Comparison of ENCODE assay signal across 9 mouse cellular contexts in genomic region chr15:77013753-77014241, GRCm38 (mm10). TPM values are rescaled to one million over a fixed set of nuclear protein-coding genes. Genes with fewer than 3 reads are reported as not detected.
DNase-seq lines count a peak whose midpoint lies in the region; ATAC-seq and TF ChIP-seq lines count a peak whose summit lies in the region.
"Had no signal": no experiment of that assay in that cellular context is flagged by ENCODE, and none has a peak within 500 bp of the region (broad histone marks: within the 10 kb centered on the region; RNA-seq: fewer than 3 reads in every experiment).

No protein-coding gene starts in this region.

- TF ChIP-seq EP300 in ES-Bruce4 (IDR thresholded peaks at IDR 0.05; ENCODE audit: insufficient read depth, low read depth, low read length), result no peak

- H3K36me3 ChIP-seq in ES-Bruce4 (ENCODE audit: control insufficient read depth, insufficient read depth, low read length, poor library complexity, severe bottlenecking), result no peaks in the 10 kb centered on the region
- H3K36me3 ChIP-seq in heart, embryonic 13.5 days, result peaks cover 21% of the 10 kb centered on the region
- no peaks in the 10 kb centered on the region for H3K36me3 ChIP-seq in kidney, postnatal 0 days (ENCODE audit: insufficient read depth, low read length)
- H3K36me3 ChIP-seq in midbrain, postnatal 0 days (ENCODE audit: insufficient read depth, low read length), result no peaks in the 10 kb centered on the region
- H3K36me3 ChIP-seq: liver, embryonic 15.5 days had no signal

- TF ChIP-seq CTCF in ES-Bruce4 (IDR thresholded peaks at IDR 0.05; ENCODE audit: low read depth, low read length), result no peak
- TF ChIP-seq CTCF in kidney, postnatal 0 days (IDR thresholded peaks at IDR 0.05; ENCODE audit: low read depth), result no peak
- no peak for TF ChIP-seq CTCF in midbrain, postnatal 0 days (IDR thresholded peaks at IDR 0.05)

- no peak for TF ChIP-seq POLR2A in ES-Bruce4 (IDR thresholded peaks at IDR 0.05; ENCODE audit: insufficient read depth, low read length)

- H3K4me2 ChIP-seq in heart, embryonic 13.5 days, result peak overlapping the region; percentile 63
- H3K4me2 ChIP-seq in kidney, postnatal 0 days (ENCODE audit: low read length), result peak overlapping the region; percentile 30
- no peak overlapping the region for H3K4me2 ChIP-seq in midbrain, postnatal 0 days (ENCODE audit: low read depth, low read length, poor library complexity, severe bottlenecking)
- H3K4me2 ChIP-seq: liver, embryonic 15.5 days had no signal

- H3K27ac ChIP-seq in ES-Bruce4 (ENCODE audit: insufficient read depth, low read length), result no peak overlapping the region
- peak overlapping the region; percentile 100 for H3K27ac ChIP-seq in heart, embryonic 13.5 days (replicated peaks)
- no peak overlapping the region for H3K27ac ChIP-seq in kidney, postnatal 0 days
- H3K27ac ChIP-seq in midbrain, postnatal 0 days (ENCODE audit: low read depth, low read length), result peak overlapping the region; percentile 74
- H3K27ac ChIP-seq: liver, embryonic 15.5 days had no signal

- no peaks in the 10 kb centered on the region for H3K4me1 ChIP-seq in ES-Bruce4 (ENCODE audit: control insufficient read depth, insufficient read depth, low read length)
- peaks cover 78% of the 10 kb centered on the region for H3K4me1 ChIP-seq in heart, embryonic 13.5 days
- peaks cover 9% of the 10 kb centered on the region; the same call in 1 of the 2 replicates for H3K4me1 ChIP-seq in kidney, postnatal 0 days (replicated peaks; ENCODE audit: insufficient read depth, low read length)
- peaks cover 12% of the 10 kb centered on the region for H3K4me1 ChIP-seq in midbrain, postnatal 0 days (ENCODE audit: insufficient read depth, low read length)
- H3K4me1 ChIP-seq: liver, embryonic 15.5 days had no signal

- H3K4me3 ChIP-seq in ES-Bruce4 (ENCODE audit: low read depth, low read length), result peak overlapping the region; percentile 4; the same call in 1 of the 2 replicates
- H3K4me3 ChIP-seq in heart, embryonic 13.5 days, result peak overlapping the region; percentile 44
- no peak overlapping the region for H3K4me3 ChIP-seq in kidney, postnatal 0 days (replicated peaks; ENCODE audit: low read depth, low read length)
- no peak overlapping the region for H3K4me3 ChIP-seq in midbrain, postnatal 0 days (ENCODE audit: low read depth, low read length)
- H3K4me3 ChIP-seq: liver, embryonic 15.5 days had no signal

- no peaks in the 10 kb centered on the region for H3K9me3 ChIP-seq in ES-Bruce4 (replicated peaks; ENCODE audit: control insufficient read depth, insufficient read depth, low read length, poor library complexity, severe bottlenecking)
- no peaks in the 10 kb centered on the region for H3K9me3 ChIP-seq in heart, embryonic 13.5 days
- H3K9me3 ChIP-seq in kidney, postnatal 0 days (replicated peaks; ENCODE audit: low read length), result no peaks in the 10 kb centered on the region
- H3K9me3 ChIP-seq in midbrain, postnatal 0 days (ENCODE audit: low read length), result no peaks in the 10 kb centered on the region
- H3K9me3 ChIP-seq: liver, embryonic 15.5 days had no signal

- peak; percentile 71 for ATAC-seq in heart, embryonic 13.5 days (ENCODE audit: extremely low read depth, insufficient number of reproducible peaks, low FRiP score, low TSS enrichment)
- ATAC-seq in kidney, postnatal 0 days (replicated peaks; ENCODE audit: low FRiP score, low read depth), result peak; percentile 24; the same call in 1 of the 2 replicates
- ATAC-seq in midbrain, postnatal 0 days (ENCODE audit: low FRiP score), result peak; percentile 73
- ATAC-seq in CD4-positive, CD25-positive, alpha-beta regulatory T cell, adult 4 months, result no peak

- H3K27me3 ChIP-seq in ES-Bruce4 (ENCODE audit: control insufficient read depth, insufficient read depth, low read length, poor library complexity, severe bottlenecking), result no peaks in the 10 kb centered on the region
- H3K27me3 ChIP-seq in heart, embryonic 13.5 days (replicated peaks), result no peaks in the 10 kb centered on the region
- H3K27me3 ChIP-seq in kidney, postnatal 0 days (ENCODE audit: insufficient read depth, low read length), result no peaks in the 10 kb centered on the region
- no peaks in the 10 kb centered on the region for H3K27me3 ChIP-seq in midbrain, postnatal 0 days (ENCODE audit: insufficient read depth, low read length)
- H3K27me3 ChIP-seq: liver, embryonic 15.5 days had no signal

- DNase-seq in brain, embryonic 18.5 days (ENCODE audit: low read depth, low spot score), result peak; percentile 46
- peak; percentile 72 for DNase-seq in kidney, postnatal 0 days (ENCODE audit: low spot score)
- DNase-seq in midbrain, postnatal 0 days (ENCODE audit: low spot score), result peak; percentile 71
- no peak for DNase-seq in ovary, adult 18-20 months (ENCODE audit: low spot score)
- no peak for DNase-seq in thymus, postnatal 0 days (ENCODE audit: low spot score)

- WGBS in heart, embryonic 13.5 days, result 7% methylated on average over 15 of the region's 15 CpGs
- 3% methylated on average over 15 of the region's 15 CpGs for WGBS in kidney, postnatal 0 days
- 15% methylated on average over 15 of the region's 15 CpGs for WGBS in midbrain, postnatal 0 days

- peak overlapping the region; percentile 30; the same call in 1 of the 2 replicates for H3K9ac ChIP-seq in ES-Bruce4 (ENCODE audit: low read depth, poor library complexity, severe bottlenecking)
- peak overlapping the region; percentile 82 for H3K9ac ChIP-seq in heart, embryonic 13.5 days
- H3K9ac ChIP-seq in kidney, postnatal 0 days (ENCODE audit: low read depth, low read length), result no peak overlapping the region
- H3K9ac ChIP-seq in midbrain, postnatal 0 days (replicated peaks; ENCODE audit: low read length, poor library complexity, severe bottlenecking), result 0 out of 2 replicates have a peak overlapping the region, but pooled peaks have one; percentile 36
- H3K9ac ChIP-seq: liver, embryonic 15.5 days had no signal

RNA-seq across cellular contexts. Expression of gene Apol6, which starts 30.7 kb away (rescaled TPM):
- polyA plus RNA-seq in ES-Bruce4 (2011; ENCODE audit: insufficient read depth, insufficient read length, low read depth, missing spikeins), result not detected in 2 replicates
- 0.06 and 0.15 TPM in 2 replicates for polyA plus RNA-seq in heart, embryonic 13.5 days (2015; fragmentation: Nextera tagmentation; extraction: Ambion mirVana)
- polyA plus RNA-seq in kidney, postnatal 0 days (2015; fragmentation: Nextera tagmentation; extraction: Ambion mirVana), result 0.08 TPM in 1 of 2 replicates, not detected in the other
- total RNA-seq in midbrain, postnatal 0 days (2014; rRNA removed), result 0.14 and 0.16 TPM in 2 replicates
- polyA plus RNA-seq in midbrain, postnatal 0 days (2015; fragmentation: Nextera tagmentation; extraction: Ambion mirVana), result 0.15 and 0.16 TPM in 2 replicates
- polyA plus RNA-seq in thymus, postnatal 0 days (2015; fragmentation: Nextera tagmentation; extraction: Ambion mirVana), result not detected in 2 replicates
- polyA plus RNA-seq in CD4-positive, CD25-positive, alpha-beta regulatory T cell, adult 4 months (2017; shearing (Covaris generic)), result not detected

RNA-seq across cellular contexts. Expression of gene Mb, which starts 36.7 kb away (rescaled TPM):
- 1.9 and 2.1 TPM in 2 replicates for polyA plus RNA-seq in ES-Bruce4 (2011; ENCODE audit: insufficient read depth, insufficient read length, low read depth, missing spikeins)
- 519 and 566 TPM in 2 replicates for polyA plus RNA-seq in heart, embryonic 13.5 days (2015; fragmentation: Nextera tagmentation; extraction: Ambion mirVana)
- polyA plus RNA-seq in kidney, postnatal 0 days (2015; fragmentation: Nextera tagmentation; extraction: Ambion mirVana), result 0.62 and 0.76 TPM in 2 replicates
- 0.66 TPM in 1 of 2 replicates, not detected in the other for total RNA-seq in midbrain, postnatal 0 days (2014; rRNA removed)
- 0.53 and 0.69 TPM in 2 replicates for polyA plus RNA-seq in midbrain, postnatal 0 days (2015; fragmentation: Nextera tagmentation; extraction: Ambion mirVana)
- 0.73 and 0.99 TPM in 2 replicates for polyA plus RNA-seq in thymus, postnatal 0 days (2015; fragmentation: Nextera tagmentation; extraction: Ambion mirVana)
- polyA plus RNA-seq in CD4-positive, CD25-positive, alpha-beta regulatory T cell, adult 4 months (2017; shearing (Covaris generic)), result not detected

Comparison
In these comparisons a context has a peak if more than half of its experiments do, and no peak if none do; other contexts are left out.
1. H3K27ac ChIP-seq: peak in heart, embryonic 13.5 days (single experiment) and midbrain, postnatal 0 days (single experiment); none in ES-Bruce4 (single experiment) and kidney, postnatal 0 days (single experiment).
2. H3K4me3 ChIP-seq: peak in ES-Bruce4 (single experiment) and heart, embryonic 13.5 days (single experiment); none in kidney, postnatal 0 days (single experiment) and midbrain, postnatal 0 days (single experiment).
3. DNase-seq: peak in brain, embryonic 18.5 days (single experiment), kidney, postnatal 0 days (single experiment) and midbrain, postnatal 0 days (single experiment); none in ovary, adult 18-20 months (single experiment) and thymus, postnatal 0 days (single experiment).
4. RNA of gene Mb, which starts 36.7 kb away (polyA plus RNA-seq): 519 to 566 TPM in heart, embryonic 13.5 days; 1.9 to 2.1 TPM in ES-Bruce4, 0.62 to 0.76 TPM in kidney, postnatal 0 days, 0.73 to 0.99 TPM in thymus, postnatal 0 days, 0.53 to 0.69 TPM in midbrain, postnatal 0 days and not detected in CD4-positive, CD25-positive, alpha-beta regulatory T cell, adult 4 months; every median in the first group is over 100 times any median in the second.